Mouse (Mus musculus) heart, postnatal 0 days (tissue): ENCODE measurements around the gene Cdkal1.

Experiments used
- CTCF ChIP-seq: IDR thresholded peaks from 2 replicates; pipeline ENCODE4 v1.5.1; 2016; ENCODE audit warnings: antibody characterized with exemption, control low read depth, low read depth
- EP300 ChIP-seq: IDR thresholded peaks from 2 replicates; pipeline ENCODE4 v1.6.1; 2016; ENCODE audit warnings: antibody characterized with exemption, low read depth

- TF ChIP-seq CTCF (no peak), EP300 (no peak)
These were observed 692.5 kb downstream of the Cdkal1 start for GRCm38 (mm10) chr13:29162867-29163514.
